Mouse (Mus musculus): ENCODE data around the gene Cdc37. TPM values are rescaled to one million over a fixed set of nuclear protein-coding genes. Genes with fewer than 3 reads are reported as not detected.

Gene Cdc37
- total RNA-seq, 2 experiments from 2014 or later = 193 to 442 TPM

GRCm38 (mm10) chr9:21141922-21142321, 7.9 kb downstream of the Cdc37 start:
- no peak for ATAC-seq (replicated peaks; ENCODE audit: low FRiP score, low TSS enrichment, poor library complexity, severe bottlenecking)

- no peak for ATAC-seq (replicated peaks; ENCODE audit: low FRiP score, low TSS enrichment, poor library complexity, severe bottlenecking)
Observed at GRCm38 (mm10) chr9:21138386-21138785, 11.4 kb downstream of the Cdc37 start.

GRCm38 (mm10) chr9:21137229-21137628, 12.6 kb downstream of the Cdc37 start:
- ATAC-seq (replicated peaks; ENCODE audit: low FRiP score, low TSS enrichment, poor library complexity, severe bottlenecking) = peak; percentile 45

GRCm38 (mm10) chr9:21136401-21136800, 13.4 kb downstream of the Cdc37 start:
- no peak for ATAC-seq (replicated peaks; ENCODE audit: low FRiP score, low TSS enrichment, poor library complexity, severe bottlenecking)

- no peak for ATAC-seq (replicated peaks; ENCODE audit: low FRiP score, low TSS enrichment, poor library complexity, severe bottlenecking)
Observed at GRCm38 (mm10) chr9:21135941-21136381, 13.8 kb downstream of the Cdc37 start.

GRCm38 (mm10) chr9:21135329-21135890, 14.4 kb downstream of the Cdc37 start:
- no peak for ATAC-seq (replicated peaks; ENCODE audit: low FRiP score, low TSS enrichment, poor library complexity, severe bottlenecking)

- ATAC-seq (replicated peaks; ENCODE audit: low FRiP score, low TSS enrichment, poor library complexity, severe bottlenecking) = no peak
Observed at GRCm38 (mm10) chr9:21134595-21135328, 15.0 kb downstream of the Cdc37 start.

- no peak for ATAC-seq (replicated peaks; ENCODE audit: low FRiP score, low TSS enrichment, poor library complexity, severe bottlenecking)
Observed at GRCm38 (mm10) chr9:21133064-21133707, 16.6 kb downstream of the Cdc37 start.

- no peak for ATAC-seq (replicated peaks; ENCODE audit: low FRiP score, low TSS enrichment, poor library complexity, severe bottlenecking)
Observed at GRCm38 (mm10) chr9:21132102-21132775, 17.5 kb downstream of the Cdc37 start.

GRCm38 (mm10) chr9:21131059-21131956, 18.5 kb downstream of the Cdc37 start, which contains the start of gene Tyk2:
TSS of gene Tyk2 (minus strand) at chr9:21131243.
- peak; percentile 87 for ATAC-seq (replicated peaks; ENCODE audit: low FRiP score, low TSS enrichment, poor library complexity, severe bottlenecking)

GRCm38 (mm10) chr9:21126259-21126627, 23.5 kb downstream of the Cdc37 start:
- ATAC-seq (replicated peaks; ENCODE audit: low FRiP score, low TSS enrichment, poor library complexity, severe bottlenecking) = peak; percentile 82

- no peak for ATAC-seq (replicated peaks; ENCODE audit: low FRiP score, low TSS enrichment, poor library complexity, severe bottlenecking)
Observed at GRCm38 (mm10) chr9:21125502-21126258, 24.1 kb downstream of the Cdc37 start.

- ATAC-seq (replicated peaks; ENCODE audit: low FRiP score, low TSS enrichment, poor library complexity, severe bottlenecking) = no peak
Observed at GRCm38 (mm10) chr9:21124837-21125236, 24.9 kb downstream of the Cdc37 start.

- no peak for ATAC-seq (replicated peaks; ENCODE audit: low FRiP score, low TSS enrichment, poor library complexity, severe bottlenecking)
Observed at GRCm38 (mm10) chr9:21121483-21121882, 28.3 kb downstream of the Cdc37 start.

GRCm38 (mm10) chr9:21117073-21117472, 32.7 kb downstream of the Cdc37 start:
- no peak for ATAC-seq (replicated peaks; ENCODE audit: low FRiP score, low TSS enrichment, poor library complexity, severe bottlenecking)

- ATAC-seq (replicated peaks; ENCODE audit: low FRiP score, low TSS enrichment, poor library complexity, severe bottlenecking) = no peak
Observed at GRCm38 (mm10) chr9:21115105-21115504, 34.7 kb downstream of the Cdc37 start.

- ATAC-seq (replicated peaks; ENCODE audit: low FRiP score, low TSS enrichment, poor library complexity, severe bottlenecking) = no peak
Observed at GRCm38 (mm10) chr9:21114190-21114589, 35.6 kb downstream of the Cdc37 start.

- ATAC-seq (replicated peaks; ENCODE audit: low FRiP score, low TSS enrichment, poor library complexity, severe bottlenecking) = no peak
Observed at GRCm38 (mm10) chr9:21113751-21114150, 36.0 kb downstream of the Cdc37 start.
